ENCODE assay signal across 8 mouse cellular contexts in the genomic region with DNA sequence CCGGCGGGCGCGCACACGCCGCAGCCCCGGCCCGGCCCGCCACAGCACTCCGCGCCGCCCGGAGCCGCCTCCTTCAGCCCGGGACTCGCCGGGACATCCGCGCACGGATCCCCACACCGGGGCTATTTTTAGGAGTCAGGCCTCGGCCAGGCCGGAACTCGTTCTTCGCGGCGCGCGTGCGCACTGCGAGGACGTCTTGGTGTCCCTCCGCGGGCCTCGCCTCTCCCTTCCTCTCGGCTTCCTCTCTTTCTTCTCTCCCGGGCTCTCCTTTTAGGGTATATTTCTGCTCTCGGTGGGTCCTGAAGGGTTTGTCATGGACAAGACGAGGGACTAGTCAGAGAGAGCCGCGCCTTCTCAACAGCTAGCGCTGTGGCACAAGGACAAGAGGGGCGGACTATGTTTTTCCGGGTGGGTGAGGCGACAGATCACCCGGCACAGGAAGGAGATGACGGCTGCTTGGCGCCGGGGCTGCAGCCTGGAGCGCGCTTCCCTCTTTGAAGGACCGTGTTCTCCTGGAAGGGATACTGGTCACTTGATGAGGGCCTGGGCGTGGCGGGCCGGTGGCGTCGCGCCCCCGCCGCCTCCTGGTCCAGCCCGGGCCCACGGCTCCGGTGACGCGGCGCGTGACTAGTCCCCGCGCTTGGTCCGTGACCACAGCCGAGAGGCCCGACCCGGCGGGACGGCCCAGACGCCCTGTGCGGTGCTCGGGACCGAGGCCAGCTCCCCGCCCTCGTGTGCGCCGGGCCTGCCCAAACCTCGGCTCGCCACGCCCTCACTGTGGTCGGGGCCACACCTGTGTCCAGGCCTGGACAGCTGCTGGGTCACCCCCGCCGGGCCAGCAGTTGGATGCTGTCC. TPM values are rescaled to one million over a fixed set of nuclear protein-coding genes. Genes with fewer than 3 reads are reported as not detected.
DNase-seq lines count a peak whose midpoint lies in the region; ATAC-seq and TF ChIP-seq lines count a peak whose summit lies in the region.

A gene (minus strand): TSS at position 130 of the 855 bp plus-strand sequence.

- H3K4me3 ChIP-seq in embryonic facial prominence, embryonic 14.5 days (ENCODE audit: low read depth, low read length): peak within 1 kb of the TSS; percentile 96
- H3K4me3 ChIP-seq in heart, adult 2 months: peak within 1 kb of the TSS; percentile 87
- peak within 1 kb of the TSS; percentile 96 for H3K4me3 ChIP-seq in limb, embryonic 13.5 days
- peak within 1 kb of the TSS; percentile 66 for H3K4me3 ChIP-seq in midbrain, embryonic 16.5 days (ENCODE audit: low read depth, low read length)

- under 1% methylated on average over 54 of the region's 89 CpGs for WGBS in embryonic facial prominence, embryonic 14.5 days
- WGBS in heart, adult 2 months: 1% methylated on average over 88 of the region's 89 CpGs
- under 1% methylated on average over 76 of the region's 89 CpGs for WGBS in limb, embryonic 13.5 days
- WGBS in midbrain, embryonic 16.5 days: under 1% methylated on average over 87 of the region's 89 CpGs

- intact Hi-C loops in heart, adult 2 months (cut with DNase I): loop anchor here (1.0 to 5.0 kb wide), 8 partner anchors 78 to 249 kb away; a partner anchor contains a TSS

- H3K27me3 ChIP-seq in embryonic facial prominence, embryonic 14.5 days (replicated peaks; ENCODE audit: control insufficient read depth, insufficient read depth, low read length): no peaks in the 10 kb centered on the region
- H3K27me3 ChIP-seq in heart, adult 2 months (ENCODE audit: control insufficient read depth, insufficient read depth, low read length): no peaks in the 10 kb centered on the region
- H3K27me3 ChIP-seq in limb, embryonic 13.5 days: no peaks in the 10 kb centered on the region
- no peaks in the 10 kb centered on the region for H3K27me3 ChIP-seq in midbrain, embryonic 16.5 days (ENCODE audit: control insufficient read depth, insufficient read depth, low read depth, low read length)

- TF ChIP-seq EP300 in heart, adult 2 months (IDR thresholded peaks at IDR 0.05; ENCODE audit: insufficient read depth, low read depth, low read length): 0 out of 2 replicates have a peak, but pooled peaks have one; percentile 43

- peak within 1 kb of the TSS; percentile 99 for H3K9ac ChIP-seq in embryonic facial prominence, embryonic 14.5 days (ENCODE audit: low read depth, low read length)
- H3K9ac ChIP-seq in heart, adult 2 months (ENCODE audit: low read depth, low read length): peak within 1 kb of the TSS; percentile 100
- H3K9ac ChIP-seq in limb, embryonic 13.5 days: peak within 1 kb of the TSS; percentile 99
- peak within 1 kb of the TSS; percentile 96 for H3K9ac ChIP-seq in midbrain, embryonic 16.5 days (ENCODE audit: low read depth, low read length)

- peaks cover 7% of the 10 kb centered on the region for H3K79me2 ChIP-seq in heart, adult 2 months (replicated peaks; ENCODE audit: control insufficient read depth, insufficient read depth, low read length)

- H3K27ac ChIP-seq in embryonic facial prominence, embryonic 14.5 days (replicated peaks; ENCODE audit: low read depth, low read length): peak within 1 kb of the TSS; percentile 99
- H3K27ac ChIP-seq in heart, adult 2 months: peak within 1 kb of the TSS; percentile 99
- peak within 1 kb of the TSS; percentile 99 for H3K27ac ChIP-seq in limb, embryonic 13.5 days
- H3K27ac ChIP-seq in midbrain, embryonic 16.5 days (ENCODE audit: low read length): peak within 1 kb of the TSS; percentile 100

- no peaks in the 10 kb centered on the region for H3K36me3 ChIP-seq in embryonic facial prominence, embryonic 14.5 days (ENCODE audit: control insufficient read depth, insufficient read depth, low read length)
- peaks cover 11% of the 10 kb centered on the region for H3K36me3 ChIP-seq in heart, adult 2 months (ENCODE audit: control insufficient read depth, insufficient read depth, low read length)
- no peaks in the 10 kb centered on the region for H3K36me3 ChIP-seq in limb, embryonic 13.5 days
- H3K36me3 ChIP-seq in midbrain, embryonic 16.5 days (ENCODE audit: control insufficient read depth, insufficient read depth, low read length): no peaks in the 10 kb centered on the region

- peak; percentile 53 for TF ChIP-seq POLR2A in heart, adult 2 months (IDR thresholded peaks at IDR 0.05; ENCODE audit: insufficient read depth, low read depth, low read length)

- ATAC-seq in embryonic facial prominence, embryonic 14.5 days (ENCODE audit: low read depth): peak; percentile 92
- peak; percentile 87 for ATAC-seq in limb, embryonic 13.5 days (ENCODE audit: low FRiP score, low read depth)
- peak; percentile 93 for ATAC-seq in midbrain, embryonic 16.5 days

- peak; percentile 85 for DNase-seq in 3T3-L1 (ENCODE audit: low read depth, low spot score)
- DNase-seq in adrenal gland, postnatal 4 days (ENCODE audit: low spot score in 2 of 2): peak; percentile 96 to 97
- DNase-seq in embryonic facial prominence, embryonic 14.5 days (ENCODE audit: low spot score): peak; percentile 97
- peak; percentile 98 for DNase-seq in heart, adult 2 months
- DNase-seq in kidney, adult 8-10 months: peak; percentile 94 to 96
- DNase-seq in spleen, postnatal 10 days (ENCODE audit: low spot score in 2 of 2): peak; percentile 93 to 96

- H3K9me3 ChIP-seq in embryonic facial prominence, embryonic 14.5 days (ENCODE audit: control insufficient read depth, low read length): no peaks in the 10 kb centered on the region
- H3K9me3 ChIP-seq in limb, embryonic 13.5 days: no peaks in the 10 kb centered on the region
- H3K9me3 ChIP-seq in midbrain, embryonic 16.5 days (replicated peaks; ENCODE audit: control insufficient read depth, low read length, poor library complexity, severe bottlenecking): no peaks in the 10 kb centered on the region

- H3K4me1 ChIP-seq in embryonic facial prominence, embryonic 14.5 days (ENCODE audit: control insufficient read depth, insufficient read depth, low read length): peaks cover 17% of the 10 kb centered on the region
- peaks cover 13% of the 10 kb centered on the region for H3K4me1 ChIP-seq in heart, adult 2 months (ENCODE audit: control insufficient read depth, insufficient read depth, low read length)
- H3K4me1 ChIP-seq in limb, embryonic 13.5 days: peaks cover 26% of the 10 kb centered on the region
- H3K4me1 ChIP-seq in midbrain, embryonic 16.5 days (ENCODE audit: control insufficient read depth, insufficient read depth, low read length): peaks cover 15% of the 10 kb centered on the region

- peak; percentile 21; the same call in 1 of the 2 replicates for TF ChIP-seq CTCF in heart, adult 2 months (IDR thresholded peaks at IDR 0.05)

- peak within 1 kb of the TSS; percentile 86 for H3K4me2 ChIP-seq in embryonic facial prominence, embryonic 14.5 days (ENCODE audit: low read depth, low read length)
- H3K4me2 ChIP-seq in limb, embryonic 13.5 days (replicated peaks): peak within 1 kb of the TSS; percentile 93
- H3K4me2 ChIP-seq in midbrain, embryonic 16.5 days (ENCODE audit: low read length): peak within 1 kb of the TSS; percentile 99

RNA-seq across cellular contexts. Expression of the gene that starts here (rescaled TPM):
- 10 to 100 TPM; 70.1 to 71.6 TPM for total RNA-seq in adrenal gland, postnatal 4 days (2021)
- polyA plus RNA-seq in embryonic facial prominence, embryonic 14.5 days (2014; fragmentation: Nextera tagmentation; extraction: Ambion mirVana): 53.8 and 59.1 TPM in 2 replicates
- 100 to 1,000 TPM; 134 to 141 TPM for total RNA-seq in heart, adult 2 months (2021)
- polyA plus RNA-seq in heart, adult 2 months (2012; rRNA removed): 73.4 and 107 TPM in 2 replicates
- 40.2 and 40.6 TPM in 2 replicates for polyA plus RNA-seq in limb, embryonic 13.5 days (2015; fragmentation: Nextera tagmentation; extraction: Ambion mirVana)
- polyA plus RNA-seq in midbrain, embryonic 16.5 days (2015; fragmentation: Nextera tagmentation; extraction: Ambion mirVana): 43.2 and 43.7 TPM in 2 replicates

Comparison
In these comparisons a context has a peak if more than half of its experiments do, and no peak if none do; other contexts are left out.
1. Peak in every context shown above with its lines: DNase-seq, ATAC-seq, H3K4me3 ChIP-seq and H3K27ac ChIP-seq.